Mouse (Mus musculus): ENCODE measurements at regions not wholly inside any gene's neighbourhood (a gene's known extent, or its start where the extent isn't known, plus 50 kb on each side); places are given as distances from the start of the nearest gene placed in this dataset.

- no peak for TF ChIP-seq CTCF (IDR thresholded peaks at IDR 0.05; ENCODE audit: borderline replicate concordance, insufficient read depth, low read depth, low read length)
- no peak for TF ChIP-seq POLR2A (IDR thresholded peaks at IDR 0.05; ENCODE audit: borderline replicate concordance, insufficient read depth, low read length)
These were observed 202.2 kb upstream of the Nrp1 start for GRCm38 (mm10) chr8:128156221-128156620.
